Mouse (Mus musculus): ENCODE results near the gene Secisbp2. TPM values are rescaled to one million over a fixed set of nuclear protein-coding genes. Genes with fewer than 3 reads are reported as not detected.
A peak's percentile ranks its signal among the peaks of the same experiment; 100 is the strongest.

The Secisbp2 gene
- total and polyA plus RNA-seq, 3 experiments, result 23.2 to 28.8 (median 24.4) TPM

GRCm38 (mm10) chr13:51603894-51604244 lies 47.6 kb upstream of the Secisbp2 start:
- in situ Hi-C loops (cut with MboI; ENCODE audit: low pct_ligation_motif_present, low pct_unique_long_range_greater_than_20kb, low sequenced_read_pairs), result loop anchor here (25.0 kb wide), 2 partner anchors 142 to 417 kb away; no protein-coding TSS in a partner anchor
- H3K4me3 ChIP-seq (replicated peaks in 1 of 3; ENCODE audit: low read depth in 2 of 3, low read length in 2 of 3, poor library complexity in 1 of 3), result no peak overlapping the region
- no peaks in the 10 kb centered on the region for H3K79me2 ChIP-seq (replicated peaks; ENCODE audit: control insufficient read depth, extremely low read depth, insufficient read depth, poor library complexity, severe bottlenecking)
- H3K27ac ChIP-seq (ENCODE audit: insufficient read depth, low read depth), result no peak overlapping the region
- dilution Hi-C loops (cut with MboI; ENCODE audit: extremely low pct_ligation_motif_present, extremely low pct_unique_long_range_greater_than_20kb, low sequenced_read_pairs), result no loop called here
- no peaks in the 10 kb centered on the region for H3K36me3 ChIP-seq (replicated peaks in 1 of 2; ENCODE audit: control insufficient read depth in 1 of 2, insufficient read depth in 1 of 2, low read length in 1 of 2)
- no peak for TF ChIP-seq SIN3A (IDR thresholded peaks at IDR 0.05; ENCODE audit: low read length)
- H3K9ac ChIP-seq (ENCODE audit: insufficient read depth, low read depth), result no peak overlapping the region
- H3K4me1 ChIP-seq (ENCODE audit: control insufficient read depth in 1 of 2, insufficient read depth in 2 of 2), result peaks cover 5 to 11% of the 10 kb centered on the region in 2 experiments; a peak in 3 of 4 replicates
- H3K9me3 ChIP-seq (replicated peaks; ENCODE audit: low read length), result no peaks in the 10 kb centered on the region
- no peak overlapping the region for H3K4me2 ChIP-seq (ENCODE audit: insufficient read depth, low read depth, poor library complexity, severe bottlenecking)
- no peak for DNase-seq (ENCODE audit: extremely low read depth)
- H3K27me3 ChIP-seq (replicated peaks), result no peaks in the 10 kb centered on the region

DNA sequence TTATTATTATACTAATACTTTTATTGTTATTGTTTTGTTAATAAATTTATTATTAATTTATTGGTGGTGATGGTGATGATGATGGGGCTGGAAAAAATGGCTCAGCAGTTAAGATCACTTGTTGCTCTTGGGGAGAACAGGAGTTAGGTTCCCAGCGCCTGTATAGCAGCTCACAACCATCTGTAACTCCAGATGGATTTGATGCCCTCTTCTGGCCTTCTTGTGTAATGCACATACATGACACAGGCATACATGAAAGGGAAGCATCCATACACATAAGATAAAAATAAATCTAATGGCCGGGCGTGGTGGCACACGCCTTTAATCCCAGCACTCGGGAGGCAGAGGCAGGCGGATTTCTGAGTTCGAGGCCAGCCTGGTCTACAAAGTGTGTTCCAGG lies 42.3 kb upstream of the Secisbp2 start:
- Histone ChIP-seq H3K79me2 (replicated peaks; ENCODE audit: control insufficient read depth, extremely low read depth, insufficient read depth, poor library complexity, severe bottlenecking) (no peaks in the 10 kb centered on the region), H3K4me2 (ENCODE audit: insufficient read depth, low read depth, poor library complexity, severe bottlenecking) (no peak overlapping the region), H3K4me3 (replicated peaks in 1 of 3; ENCODE audit: low read depth in 2 of 3, low read length in 2 of 3, poor library complexity in 1 of 3) (no peak overlapping the region), H3K9me3 (replicated peaks; ENCODE audit: low read length) (no peaks in the 10 kb centered on the region), H3K27me3 (replicated peaks) (no peaks in the 10 kb centered on the region), H3K4me1 (ENCODE audit: control insufficient read depth in 1 of 2, insufficient read depth in 2 of 2) (peaks cover 0 to 12% of the 10 kb centered on the region in 2 experiments; a peak in 1 of 4 replicates), H3K36me3 (replicated peaks in 1 of 2; ENCODE audit: control insufficient read depth in 1 of 2, insufficient read depth in 1 of 2, low read length in 1 of 2) (no peaks in the 10 kb centered on the region), H3K9ac (ENCODE audit: insufficient read depth, low read depth) (no peak overlapping the region), H3K27ac (ENCODE audit: insufficient read depth, low read depth) (no peak overlapping the region)
- dilution Hi-C loops (cut with MboI; ENCODE audit: extremely low pct_ligation_motif_present, extremely low pct_unique_long_range_greater_than_20kb, low sequenced_read_pairs) (no loop called here), in situ Hi-C loops (cut with MboI; ENCODE audit: low pct_ligation_motif_present, low pct_unique_long_range_greater_than_20kb, low sequenced_read_pairs) (loop anchor here (25.0 kb wide), 2 partner anchors 147 to 422 kb away; no protein-coding TSS in a partner anchor)
- peak; percentile 4 for DNase-seq (ENCODE audit: extremely low read depth)
- TF ChIP-seq SMC3 (IDR thresholded peaks at IDR 0.05; ENCODE audit: low read depth, low read length) (0 out of 2 replicates have a peak, but pooled peaks have one; percentile 6), ELF1 (IDR thresholded peaks at IDR 0.05; ENCODE audit: low read depth, low read length) (no peak)

- in situ Hi-C loops (cut with MboI; ENCODE audit: low pct_ligation_motif_present, low pct_unique_long_range_greater_than_20kb, low sequenced_read_pairs) (loop anchor here (25.0 kb wide), 2 partner anchors 149 to 424 kb away; no protein-coding TSS in a partner anchor), dilution Hi-C loops (cut with MboI; ENCODE audit: extremely low pct_ligation_motif_present, extremely low pct_unique_long_range_greater_than_20kb, low sequenced_read_pairs) (no loop called here)
- no peaks in the 10 kb centered on the region for H3K9me3 ChIP-seq (replicated peaks; ENCODE audit: low read length)
- no peak for TF ChIP-seq GABPA (IDR thresholded peaks at IDR 0.05; ENCODE audit: insufficient replicate concordance, low read depth, low read length)
- no peak for TF ChIP-seq CHD1 (IDR thresholded peaks at IDR 0.05; ENCODE audit: low read depth, low read length)
- TF ChIP-seq IRF4 (IDR thresholded peaks at IDR 0.05; ENCODE audit: low read depth, low read length), result no peak
- no peak overlapping the region for H3K9ac ChIP-seq (ENCODE audit: insufficient read depth, low read depth)
- no peaks in the 10 kb centered on the region for H3K27me3 ChIP-seq (replicated peaks)
- no peak overlapping the region for H3K4me3 ChIP-seq (replicated peaks in 1 of 3; ENCODE audit: low read depth in 2 of 3, low read length in 2 of 3, poor library complexity in 1 of 3)
- H3K4me2 ChIP-seq (ENCODE audit: insufficient read depth, low read depth, poor library complexity, severe bottlenecking), result no peak overlapping the region
- H3K36me3 ChIP-seq (replicated peaks in 1 of 2; ENCODE audit: control insufficient read depth in 1 of 2, insufficient read depth in 1 of 2, low read length in 1 of 2), result no peaks in the 10 kb centered on the region
- H3K27ac ChIP-seq (ENCODE audit: insufficient read depth, low read depth), result no peak overlapping the region
- no peaks in the 10 kb centered on the region for H3K79me2 ChIP-seq (replicated peaks; ENCODE audit: control insufficient read depth, extremely low read depth, insufficient read depth, poor library complexity, severe bottlenecking)
- no peak for DNase-seq (ENCODE audit: extremely low read depth)
- peaks cover 3 to 12% of the 10 kb centered on the region in 2 experiments; a peak in 1 of 4 replicates for H3K4me1 ChIP-seq (ENCODE audit: control insufficient read depth in 1 of 2, insufficient read depth in 2 of 2)
These were observed 40.4 kb upstream of the Secisbp2 start for GRCm38 (mm10) chr13:51611060-51611459.

- Histone ChIP-seq H3K4me3 (replicated peaks in 1 of 3; ENCODE audit: low read depth in 2 of 3, low read length in 2 of 3, poor library complexity in 1 of 3) (no peak overlapping the region), H3K9ac (ENCODE audit: insufficient read depth, low read depth) (no peak overlapping the region), H3K9me3 (replicated peaks; ENCODE audit: low read length) (no peaks in the 10 kb centered on the region), H3K27ac (ENCODE audit: insufficient read depth, low read depth) (no peak overlapping the region), H3K4me1 (ENCODE audit: control insufficient read depth in 1 of 2, insufficient read depth in 2 of 2) (peaks cover 3 to 12% of the 10 kb centered on the region in 2 experiments; a peak in 2 of 4 replicates), H3K36me3 (replicated peaks in 1 of 2; ENCODE audit: control insufficient read depth in 1 of 2, insufficient read depth in 1 of 2, low read length in 1 of 2) (no peaks in the 10 kb centered on the region), H3K27me3 (replicated peaks) (no peaks in the 10 kb centered on the region), H3K79me2 (replicated peaks; ENCODE audit: control insufficient read depth, extremely low read depth, insufficient read depth, poor library complexity, severe bottlenecking) (no peaks in the 10 kb centered on the region), H3K4me2 (ENCODE audit: insufficient read depth, low read depth, poor library complexity, severe bottlenecking) (no peak overlapping the region)
- no peak for DNase-seq (ENCODE audit: extremely low read depth)
- in situ Hi-C loops (cut with MboI; ENCODE audit: low pct_ligation_motif_present, low pct_unique_long_range_greater_than_20kb, low sequenced_read_pairs), result loop anchor here (25.0 kb wide), 2 partner anchors 149 to 424 kb away; no protein-coding TSS in a partner anchor
- no peak for TF ChIP-seq ELF1 (IDR thresholded peaks at IDR 0.05; ENCODE audit: low read depth, low read length)
- no peak for TF ChIP-seq ZMIZ1 (IDR thresholded peaks at IDR 0.05; ENCODE audit: low read depth, low read length)
- no peak for TF ChIP-seq ZKSCAN1 (IDR thresholded peaks at IDR 0.05; ENCODE audit: borderline replicate concordance, low read depth, low read length)
- no peak for TF ChIP-seq GABPA (IDR thresholded peaks at IDR 0.05; ENCODE audit: insufficient replicate concordance, low read depth, low read length)
- no peak for TF ChIP-seq RCOR1 (conservative IDR thresholded peaks at IDR 0.05; ENCODE audit: low read depth, low read length)
- TF ChIP-seq MEF2A (IDR thresholded peaks at IDR 0.05; ENCODE audit: borderline replicate concordance, low read depth, low read length), result no peak
- TF ChIP-seq EP300 (IDR thresholded peaks at IDR 0.05; ENCODE audit: low read length), result no peak
- no peak for TF ChIP-seq POLR2AphosphoS2 (IDR thresholded peaks at IDR 0.05; ENCODE audit: low read depth, low read length)
- no peak for TF ChIP-seq USF2 (conservative IDR thresholded peaks at IDR 0.05; ENCODE audit: low read depth, low read length)
- no peak for TF ChIP-seq JUND (conservative IDR thresholded peaks at IDR 0.05; ENCODE audit: low read depth, low read length)
- TF ChIP-seq UBTF (IDR thresholded peaks at IDR 0.05; ENCODE audit: low read depth, low read length), result no peak
- TF ChIP-seq KAT2A (IDR thresholded peaks at IDR 0.05; ENCODE audit: insufficient replicate concordance, low read length), result no peak
- TF ChIP-seq CHD1 (IDR thresholded peaks at IDR 0.05; ENCODE audit: low read depth, low read length), result no peak
- dilution Hi-C loops (cut with MboI; ENCODE audit: extremely low pct_ligation_motif_present, extremely low pct_unique_long_range_greater_than_20kb, low sequenced_read_pairs), result no loop called here
These were observed 40.0 kb upstream of the Secisbp2 start for GRCm38 (mm10) chr13:51611500-51611899.

All from CH12.LX (cell line).